Mouse (Mus musculus) G1E-ER4 (cell line): Measurements from ENCODE around the gene Pop5. TPM values are rescaled to one million over a fixed set of nuclear protein-coding genes. Genes with fewer than 3 reads are reported as not detected.

Experiments used
- GATA1 ChIP-seq: IDR thresholded peaks from one replicate; pipeline ENCODE4 v1.8.0; 2012; ENCODE audit warnings: low read length, inconsistent platforms
- polyA plus RNA-seq: library from polyadenylated mRNA; stranded (reverse); fragments of >175 nt; gene quantifications from 2 replicates; pipeline ENCODE4 v1.2.3, GENCODE M21; 2012

The Pop5 gene
- polyA plus RNA-seq, 1 experiment: 32.1 TPM

DNA sequence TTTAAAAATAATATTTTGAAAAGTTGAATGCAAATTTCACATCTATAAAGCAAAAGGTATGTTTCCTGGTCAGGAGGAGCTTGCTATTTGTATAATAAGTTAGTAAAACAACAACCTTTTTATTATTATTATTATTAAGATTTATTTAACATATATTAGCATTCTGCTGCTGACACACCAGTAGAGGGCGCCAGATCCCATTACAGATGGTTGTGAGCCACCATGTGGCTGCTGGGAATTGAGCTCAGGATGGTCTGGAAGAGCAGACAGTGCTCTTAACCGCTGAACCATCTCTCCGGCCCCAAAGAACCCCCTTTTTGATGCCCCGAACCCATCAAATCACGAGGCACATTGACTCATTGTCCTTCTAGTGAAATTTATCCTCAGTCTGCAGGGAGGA, 28.4 kb upstream of the Pop5 start:
- TF ChIP-seq GATA1: no peak

DNA sequence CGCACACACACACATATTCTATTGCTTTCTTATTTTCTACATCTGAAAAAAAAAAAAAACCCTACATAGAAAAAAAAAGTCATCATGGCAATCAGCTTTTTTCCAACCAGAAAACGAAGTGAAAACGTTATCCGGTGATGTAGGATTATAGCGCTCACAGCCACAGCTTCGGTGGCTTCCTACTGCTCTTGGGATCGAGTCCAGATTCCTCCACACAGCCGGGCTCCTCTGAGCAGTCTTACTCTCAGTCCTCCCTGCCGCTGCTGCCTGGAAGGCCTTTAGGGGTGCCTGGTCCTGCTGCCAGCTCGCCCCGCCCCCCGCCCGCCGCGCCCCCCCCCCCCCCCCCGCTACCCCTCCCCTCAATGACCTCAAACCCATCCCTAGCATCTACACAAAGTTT, 27.7 kb upstream of the Pop5 start:
- TF ChIP-seq GATA1: no peak

DNA sequence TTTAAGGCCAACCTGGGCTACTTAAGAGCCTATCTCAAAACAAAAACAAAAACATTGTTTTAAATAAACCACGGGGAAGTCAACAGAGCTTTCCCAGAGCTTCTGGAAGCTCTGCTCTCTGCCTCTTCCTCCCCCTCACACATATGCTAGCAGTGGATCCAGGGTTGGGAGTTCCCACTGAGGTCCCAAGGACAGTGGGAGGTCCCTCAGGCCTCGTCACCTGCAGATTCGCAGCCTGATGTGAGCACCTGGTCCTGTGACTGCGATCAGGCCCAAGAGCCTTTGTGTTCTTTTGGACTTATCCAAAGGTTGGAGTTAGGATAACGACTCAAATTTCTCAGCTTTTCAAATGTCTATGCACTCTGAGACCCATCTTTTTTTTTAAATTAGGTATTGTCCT, 27.0 kb upstream of the Pop5 start:
- no peak for TF ChIP-seq GATA1

- no peak for TF ChIP-seq GATA1
These were observed 25.3 kb upstream of the Pop5 start for GRCm38 (mm10) chr5:115210380-115210779.

- TF ChIP-seq GATA1: no peak
These were observed 23.2 kb upstream of the Pop5 start for GRCm38 (mm10) chr5:115212451-115212850.

- no peak for TF ChIP-seq GATA1
These were observed 22.8 kb upstream of the Pop5 start for GRCm38 (mm10) chr5:115212861-115213260.

DNA sequence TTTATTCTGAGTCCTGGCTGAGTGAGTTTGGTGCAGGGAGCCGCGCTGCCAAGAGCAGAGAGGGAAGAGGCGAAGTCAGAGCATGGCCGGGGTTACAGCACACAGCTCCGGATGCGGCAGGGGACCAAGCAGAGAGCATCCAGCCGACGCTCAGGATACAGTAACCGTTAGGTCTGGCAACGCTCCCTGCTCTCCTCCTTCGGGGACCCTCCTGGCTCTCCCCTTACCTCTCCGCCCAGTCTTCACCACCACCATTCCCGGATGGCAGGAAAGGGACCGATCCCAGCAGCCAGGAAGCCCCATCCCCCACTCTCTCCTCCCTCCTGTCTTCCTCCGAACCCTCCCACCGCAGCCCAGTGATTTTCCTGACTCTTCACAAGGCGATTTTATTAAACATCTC, 20.8 kb upstream of the Pop5 start:
- TF ChIP-seq GATA1: no peak

- no peak for TF ChIP-seq GATA1
These were observed 20.1 kb upstream of the Pop5 start for GRCm38 (mm10) chr5:115215273-115216185.

GRCm38 (mm10) chr5:115217998-115218397, 17.6 kb upstream of the Pop5 start:
- no peak for TF ChIP-seq GATA1

DNA sequence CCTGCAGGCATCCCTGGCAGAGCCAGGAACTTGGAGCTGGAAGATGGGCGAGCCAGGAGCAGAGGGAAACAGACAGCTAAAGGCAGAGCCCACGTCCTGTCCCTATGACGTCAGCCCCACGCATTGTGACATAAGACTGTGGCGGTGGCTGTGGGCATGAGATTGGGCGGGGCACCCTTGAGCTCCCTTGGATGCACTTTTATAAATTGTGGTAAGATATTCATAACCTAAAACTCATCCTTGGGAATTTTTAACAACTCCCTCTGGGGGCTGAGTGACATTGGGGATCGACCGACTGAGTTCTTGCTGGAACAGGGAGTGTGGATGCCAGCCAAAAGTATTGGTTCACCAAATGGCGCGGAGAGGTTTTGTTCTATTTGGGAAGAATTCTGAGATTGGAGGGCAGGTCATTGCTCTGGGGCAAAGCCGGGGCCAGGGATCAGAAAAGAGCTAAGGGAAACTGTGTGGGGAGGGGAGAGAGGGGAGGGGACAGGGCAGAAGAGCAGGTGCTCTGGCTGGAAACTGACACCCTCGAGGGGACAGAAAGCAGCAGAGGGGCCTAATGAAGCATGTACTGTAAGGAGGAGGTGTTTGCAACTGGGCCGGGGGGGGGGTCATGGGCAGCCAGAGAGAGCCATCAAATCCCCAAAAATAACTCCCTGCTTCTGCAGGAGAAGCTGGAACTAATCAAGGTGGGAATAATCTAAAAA, 14.6 kb upstream of the Pop5 start:
- no peak for TF ChIP-seq GATA1

GRCm38 (mm10) chr5:115222485-115222884, 13.2 kb upstream of the Pop5 start:
- no peak for TF ChIP-seq GATA1

GRCm38 (mm10) chr5:115230830-115231551, 4.6 kb upstream of the Pop5 start:
- no peak for TF ChIP-seq GATA1

DNA sequence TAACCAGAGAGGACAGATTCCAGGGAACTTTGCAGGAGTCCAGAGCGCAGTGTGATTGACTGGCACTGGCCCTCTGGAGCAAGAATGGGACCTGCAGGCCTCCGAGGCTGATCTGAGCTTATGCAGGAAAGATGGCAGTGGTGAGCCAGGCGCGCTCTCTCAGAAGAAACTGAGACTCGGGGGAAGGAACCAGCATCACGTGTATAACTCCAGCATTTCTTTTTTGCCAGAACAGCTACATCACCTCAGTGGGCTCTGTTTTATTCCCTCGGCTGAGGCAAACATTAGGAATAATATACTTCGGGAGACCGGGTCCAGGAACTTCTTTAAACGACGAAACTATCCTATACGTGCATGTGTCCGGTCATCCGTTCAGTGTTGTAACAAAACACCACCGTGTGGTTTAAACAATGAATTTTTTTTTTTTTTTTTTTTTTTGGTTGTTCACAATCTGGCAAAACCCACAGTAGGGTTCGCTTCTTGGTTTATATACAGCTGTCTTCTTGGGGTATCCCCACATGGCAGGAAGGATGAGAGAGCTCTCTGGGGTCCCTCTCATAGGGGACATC, 4.0 kb upstream of the Pop5 start:
- no peak for TF ChIP-seq GATA1

DNA sequence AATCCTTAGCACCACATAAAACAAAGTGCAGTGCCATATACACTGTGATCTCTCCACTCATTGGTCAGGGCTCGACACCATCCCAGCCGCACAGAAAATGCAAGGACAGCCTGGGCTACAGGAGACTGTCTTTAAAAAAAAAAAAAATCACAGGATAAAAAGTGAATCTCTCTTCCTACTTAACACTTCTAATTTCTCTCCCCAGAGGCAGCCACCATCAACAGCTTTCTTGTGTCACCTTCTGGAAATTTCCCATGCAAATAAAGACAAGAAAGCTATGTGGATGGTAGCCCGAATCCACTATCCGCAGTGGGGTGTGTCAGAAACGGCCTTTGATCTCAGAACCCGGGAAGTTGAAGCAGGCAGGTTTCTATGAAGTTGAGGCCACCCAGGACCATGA, 3.1 kb upstream of the Pop5 start:
- no peak for TF ChIP-seq GATA1

- no peak for TF ChIP-seq GATA1
These were observed 2.4 kb upstream of the Pop5 start for GRCm38 (mm10) chr5:115233031-115233780.
